Mouse (Mus musculus): ENCODE data around the gene Tbck.

DNA sequence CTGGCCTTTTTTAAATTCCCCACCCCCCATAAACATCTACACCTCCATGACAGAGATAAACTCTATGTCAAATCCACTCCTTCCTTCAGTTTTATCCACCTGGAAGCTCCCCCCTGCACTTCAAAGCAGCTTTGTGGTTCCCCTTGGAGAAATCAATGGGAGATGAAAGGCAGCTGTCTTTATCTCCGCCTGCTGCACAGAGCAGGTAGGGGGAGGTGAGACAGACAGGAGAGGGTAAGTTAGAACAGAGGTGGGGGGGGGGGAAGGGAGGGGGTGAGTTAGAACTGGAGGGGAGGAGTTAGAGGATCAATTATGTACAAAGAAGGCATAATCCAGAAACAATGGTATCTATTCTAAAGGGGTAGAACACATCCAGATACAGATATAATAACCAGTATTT lies 167.5 kb downstream of the Tbck start:
- TF ChIP-seq CTCF (IDR thresholded peaks at IDR 0.05; ENCODE audit: extremely low read depth, insufficient read depth, low read length): no peak
- no peak for TF ChIP-seq POLR2A (IDR thresholded peaks at IDR 0.05; ENCODE audit: extremely low read depth, insufficient read depth, low read length)

Measured in cortical plate, adult 2 months (tissue).